Mouse (Mus musculus): ENCODE data around the gene 5330417H12Rik. TPM values are rescaled to one million over a fixed set of nuclear protein-coding genes. Genes with fewer than 3 reads are reported as not detected.

The 5330417H12Rik gene
- polyA plus RNA-seq, 1 experiment from 2014 or later = not detected

DNA sequence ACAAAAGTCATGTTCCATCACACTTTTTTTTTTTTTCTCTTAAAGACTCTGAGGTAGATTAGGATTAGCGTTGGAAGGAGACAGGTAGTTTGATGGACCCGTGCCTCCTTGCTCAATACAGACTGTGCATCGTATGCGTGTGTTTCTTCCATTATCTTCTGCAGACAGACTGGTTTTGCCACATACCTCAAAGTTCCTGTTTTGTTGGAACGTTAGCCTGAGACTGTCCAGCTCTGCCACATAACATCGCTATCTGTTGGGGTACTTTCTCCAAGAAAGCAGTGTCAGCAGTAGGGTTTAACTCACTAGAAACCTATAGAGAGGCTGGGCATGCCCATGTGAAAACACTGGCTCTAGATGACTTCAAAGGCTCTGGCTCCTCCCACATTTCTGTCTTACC lies 31.5 kb upstream of the 5330417H12Rik start:
- Histone ChIP-seq H3K9me3 (no peaks in the 10 kb centered on the region), H3K4me1 (replicated peaks) (0 out of 2 replicates have a peak, but pooled peaks cover 1% of the 10 kb centered on the region), H3K27ac (no peak overlapping the region), H3K36me3 (no peaks in the 10 kb centered on the region), H3K4me2 (replicated peaks) (no peak overlapping the region), H3K27me3 (no peaks in the 10 kb centered on the region), H3K4me3 (replicated peaks) (no peak overlapping the region), H3K9ac (replicated peaks) (no peak overlapping the region)
- no peak for ATAC-seq
- WGBS = 93% methylated on average over 6 of the region's 6 CpGs

- no peaks in the 10 kb centered on the region for H3K27me3 ChIP-seq
- H3K4me3 ChIP-seq (replicated peaks) = no peak overlapping the region
- H3K9me3 ChIP-seq = no peaks in the 10 kb centered on the region
- no peak overlapping the region for H3K4me2 ChIP-seq (replicated peaks)
- no peaks in the 10 kb centered on the region for H3K4me1 ChIP-seq (replicated peaks)
- no peaks in the 10 kb centered on the region for H3K36me3 ChIP-seq
- H3K9ac ChIP-seq (replicated peaks) = no peak overlapping the region
- WGBS = 50% methylated on average over 1 of the region's 1 CpGs
- H3K27ac ChIP-seq = no peak overlapping the region
- no peak for ATAC-seq
Measured at GRCm38 (mm10) chr7:107651821-107652220, 26.9 kb upstream of the 5330417H12Rik start.

GRCm38 (mm10) chr7:107649990-107650389 lies 25.0 kb upstream of the 5330417H12Rik start:
- Histone ChIP-seq H3K9ac (replicated peaks) (no peak overlapping the region), H3K27me3 (no peaks in the 10 kb centered on the region), H3K9me3 (no peaks in the 10 kb centered on the region), H3K27ac (no peak overlapping the region), H3K4me1 (replicated peaks) (no peaks in the 10 kb centered on the region), H3K4me3 (replicated peaks) (no peak overlapping the region), H3K4me2 (replicated peaks) (no peak overlapping the region), H3K36me3 (no peaks in the 10 kb centered on the region)
- ATAC-seq = no peak
- 81% methylated on average over 7 of the region's 7 CpGs for WGBS

DNA sequence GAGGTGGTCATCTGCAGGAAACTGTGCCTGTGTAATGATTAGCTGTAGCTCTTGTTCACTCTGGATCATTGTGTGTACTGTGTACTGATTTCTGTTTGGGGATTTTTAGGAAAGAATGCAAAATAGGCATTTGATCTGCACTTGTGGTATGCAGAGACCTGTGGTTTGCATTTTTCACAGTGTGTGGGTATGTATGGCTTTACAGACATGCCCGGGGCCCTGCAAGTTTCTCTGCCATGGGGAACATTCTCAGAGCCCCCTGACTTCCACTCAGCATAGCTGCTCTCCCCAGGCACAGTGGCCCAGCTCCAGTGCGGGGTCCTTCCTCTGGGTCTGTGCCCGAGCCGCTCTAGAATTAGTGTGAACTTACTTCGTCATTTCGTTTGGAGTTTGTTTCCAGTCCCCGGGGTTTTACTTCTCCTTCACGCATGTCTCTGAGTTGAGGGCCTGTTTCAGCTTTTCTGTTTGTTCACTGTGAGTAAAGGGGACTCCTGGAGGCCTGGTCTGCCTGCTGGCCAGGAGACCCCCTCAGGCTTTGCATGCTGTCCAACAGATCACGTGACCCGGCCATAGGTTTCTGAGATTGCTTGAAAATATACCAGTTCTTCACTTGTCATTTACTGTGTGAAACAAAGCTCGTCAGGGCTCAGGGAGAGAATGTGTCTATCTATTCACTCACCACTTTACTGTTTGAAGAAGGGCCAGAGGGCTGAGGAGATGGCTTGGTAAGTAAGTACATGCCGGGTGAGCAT lies 24.2 kb upstream of the 5330417H12Rik start:
- no peaks in the 10 kb centered on the region for H3K27me3 ChIP-seq
- no peak overlapping the region for H3K9ac ChIP-seq (replicated peaks)
- no peak overlapping the region for H3K27ac ChIP-seq
- ATAC-seq = no peak
- no peaks in the 10 kb centered on the region for H3K36me3 ChIP-seq
- no peaks in the 10 kb centered on the region for H3K9me3 ChIP-seq
- no peak overlapping the region for H3K4me3 ChIP-seq (replicated peaks)
- no peak overlapping the region for H3K4me2 ChIP-seq (replicated peaks)
- WGBS = 84% methylated on average over 12 of the region's 12 CpGs
- no peaks in the 10 kb centered on the region for H3K4me1 ChIP-seq (replicated peaks)

GRCm38 (mm10) chr7:107644987-107645386 lies 20.0 kb upstream of the 5330417H12Rik start:
- Histone ChIP-seq H3K9me3 (no peaks in the 10 kb centered on the region), H3K36me3 (no peaks in the 10 kb centered on the region), H3K27ac (no peak overlapping the region), H3K27me3 (no peaks in the 10 kb centered on the region), H3K4me1 (replicated peaks) (no peaks in the 10 kb centered on the region), H3K9ac (replicated peaks) (no peak overlapping the region), H3K4me2 (replicated peaks) (no peak overlapping the region), H3K4me3 (replicated peaks) (no peak overlapping the region)
- no peak for ATAC-seq
- WGBS = 95% methylated on average over 2 of the region's 2 CpGs

- Histone ChIP-seq H3K27ac (no peak overlapping the region), H3K36me3 (no peaks in the 10 kb centered on the region), H3K4me2 (replicated peaks) (no peak overlapping the region), H3K27me3 (no peaks in the 10 kb centered on the region), H3K4me1 (replicated peaks) (no peaks in the 10 kb centered on the region), H3K9me3 (no peaks in the 10 kb centered on the region), H3K4me3 (replicated peaks) (no peak overlapping the region), H3K9ac (replicated peaks) (no peak overlapping the region)
- 86% methylated on average over 7 of the region's 7 CpGs for WGBS
- peak; percentile 81 for ATAC-seq
Measured at GRCm38 (mm10) chr7:107642586-107643275, 17.8 kb upstream of the 5330417H12Rik start.

DNA sequence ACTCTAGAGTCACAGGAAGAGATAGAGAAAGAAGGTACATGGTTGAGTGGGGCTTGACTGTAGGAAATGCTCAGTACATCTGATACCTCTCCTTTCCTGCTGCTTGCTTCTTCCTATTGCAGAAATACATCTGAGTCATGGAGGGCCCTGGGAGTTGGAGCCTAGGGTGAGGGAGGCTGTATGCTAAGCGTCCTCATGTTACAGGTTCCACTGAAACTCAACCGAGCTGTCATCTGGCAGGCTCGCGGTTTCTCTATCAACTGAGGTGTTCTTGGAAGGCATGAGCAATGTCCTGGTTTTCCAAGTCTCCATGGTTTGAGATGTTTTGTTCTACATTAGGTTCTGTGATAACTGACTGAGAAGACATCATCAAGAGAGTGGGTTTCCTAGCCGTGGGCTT lies 13.1 kb upstream of the 5330417H12Rik start:
- Histone ChIP-seq H3K9ac (replicated peaks) (no peak overlapping the region), H3K36me3 (no peaks in the 10 kb centered on the region), H3K4me2 (replicated peaks) (no peak overlapping the region), H3K27me3 (no peaks in the 10 kb centered on the region), H3K9me3 (no peaks in the 10 kb centered on the region; the same call in 1 of the 2 replicates), H3K4me3 (replicated peaks) (no peak overlapping the region), H3K27ac (no peak overlapping the region), H3K4me1 (replicated peaks) (no peaks in the 10 kb centered on the region)
- WGBS = 94% methylated on average over 5 of the region's 5 CpGs
- ATAC-seq = no peak

DNA sequence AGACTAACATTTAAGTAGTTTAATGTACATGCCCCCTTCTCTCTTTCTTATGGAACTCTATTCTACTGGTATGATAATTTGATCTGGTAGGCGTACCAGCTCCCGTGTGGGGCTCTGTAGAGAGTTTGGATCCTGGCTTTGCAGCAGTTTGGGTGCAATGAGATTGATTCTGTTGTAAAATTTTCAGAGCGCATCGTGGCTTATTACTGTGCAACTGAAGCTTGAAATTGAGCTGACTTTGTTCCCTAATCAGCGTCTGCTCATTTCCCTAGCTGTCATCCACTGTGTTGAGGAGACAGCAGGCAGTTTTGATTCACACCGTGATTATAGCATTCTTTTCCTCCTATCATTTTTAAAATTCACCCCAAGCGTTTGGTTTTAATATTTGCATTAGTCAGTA lies 12.4 kb upstream of the 5330417H12Rik start:
- ATAC-seq = no peak
- no peaks in the 10 kb centered on the region for H3K4me1 ChIP-seq (replicated peaks)
- no peak overlapping the region for H3K9ac ChIP-seq (replicated peaks)
- H3K36me3 ChIP-seq = no peaks in the 10 kb centered on the region
- no peaks in the 10 kb centered on the region; the same call in 1 of the 2 replicates for H3K9me3 ChIP-seq
- no peak overlapping the region for H3K27ac ChIP-seq
- no peak overlapping the region for H3K4me3 ChIP-seq (replicated peaks)
- H3K4me2 ChIP-seq (replicated peaks) = no peak overlapping the region
- 84% methylated on average over 7 of the region's 7 CpGs for WGBS
- H3K27me3 ChIP-seq = no peaks in the 10 kb centered on the region

GRCm38 (mm10) chr7:107633201-107633600 lies 8.2 kb upstream of the 5330417H12Rik start:
- 98% methylated on average over 4 of the region's 4 CpGs for WGBS
- Histone ChIP-seq H3K4me1 (replicated peaks) (no peaks in the 10 kb centered on the region), H3K9ac (replicated peaks) (no peak overlapping the region), H3K27ac (no peak overlapping the region), H3K4me2 (replicated peaks) (no peak overlapping the region), H3K27me3 (no peaks in the 10 kb centered on the region), H3K9me3 (no peaks in the 10 kb centered on the region; the same call in 1 of the 2 replicates), H3K4me3 (replicated peaks) (no peak overlapping the region), H3K36me3 (no peaks in the 10 kb centered on the region)
- no peak for ATAC-seq

DNA sequence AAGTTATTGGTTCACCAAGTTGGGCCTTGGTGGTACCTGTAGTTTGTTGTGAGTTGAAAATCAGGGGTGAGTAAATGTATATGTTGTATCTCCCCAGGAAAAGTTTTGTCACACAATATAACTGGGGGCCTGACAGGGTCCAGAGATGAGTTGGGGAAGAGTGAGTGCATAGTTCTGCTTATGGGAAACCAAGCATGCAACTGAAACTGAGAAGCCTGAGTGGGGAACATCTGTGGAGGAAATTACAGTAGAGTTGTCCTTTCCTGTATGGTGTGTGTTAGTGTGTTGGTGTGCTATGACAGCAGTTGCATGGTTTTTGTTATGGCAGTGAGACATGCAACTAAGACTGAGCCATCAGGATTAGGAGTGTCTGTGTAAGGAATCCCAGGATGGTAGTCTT lies 3.4 kb upstream of the 5330417H12Rik start:
- no peak overlapping the region for H3K4me2 ChIP-seq (replicated peaks)
- no peak for ATAC-seq
- H3K36me3 ChIP-seq = no peaks in the 10 kb centered on the region
- no peak overlapping the region for H3K27ac ChIP-seq
- H3K27me3 ChIP-seq = no peaks in the 10 kb centered on the region
- H3K4me3 ChIP-seq (replicated peaks) = no peak overlapping the region
- no peaks in the 10 kb centered on the region for H3K4me1 ChIP-seq (replicated peaks)
- H3K9me3 ChIP-seq = no peaks in the 10 kb centered on the region
- no peak overlapping the region for H3K9ac ChIP-seq (replicated peaks)

DNA sequence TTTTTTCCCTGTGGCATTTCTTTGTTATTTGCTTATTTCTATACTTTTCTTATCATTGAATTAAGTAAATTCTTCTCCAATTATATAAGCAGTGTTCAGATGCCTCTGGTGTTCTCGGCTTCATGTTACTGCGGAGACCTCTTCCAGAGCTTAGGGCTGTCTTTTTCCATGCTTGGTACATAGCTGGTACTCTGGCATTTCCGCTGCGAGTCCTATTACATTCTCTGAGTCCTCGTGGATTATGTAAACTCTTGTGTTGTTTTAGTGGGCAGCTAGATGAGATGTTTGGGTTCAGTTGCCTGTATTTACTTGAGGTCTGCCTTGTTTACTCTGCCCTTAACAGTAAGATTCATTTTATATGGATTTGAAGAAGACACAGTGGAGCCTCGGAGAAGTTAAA lies 820 bp upstream of the 5330417H12Rik start:
- Histone ChIP-seq H3K9me3 (no peaks in the 10 kb centered on the region), H3K36me3 (no peaks in the 10 kb centered on the region), H3K4me1 (replicated peaks) (no peaks in the 10 kb centered on the region), H3K27me3 (no peaks in the 10 kb centered on the region), H3K4me3 (replicated peaks) (no peak overlapping the region), H3K27ac (no peak overlapping the region), H3K4me2 (replicated peaks) (no peak overlapping the region), H3K9ac (replicated peaks) (no peak overlapping the region)
- WGBS = 89% methylated on average over 6 of the region's 6 CpGs
- no peak for ATAC-seq

DNA sequence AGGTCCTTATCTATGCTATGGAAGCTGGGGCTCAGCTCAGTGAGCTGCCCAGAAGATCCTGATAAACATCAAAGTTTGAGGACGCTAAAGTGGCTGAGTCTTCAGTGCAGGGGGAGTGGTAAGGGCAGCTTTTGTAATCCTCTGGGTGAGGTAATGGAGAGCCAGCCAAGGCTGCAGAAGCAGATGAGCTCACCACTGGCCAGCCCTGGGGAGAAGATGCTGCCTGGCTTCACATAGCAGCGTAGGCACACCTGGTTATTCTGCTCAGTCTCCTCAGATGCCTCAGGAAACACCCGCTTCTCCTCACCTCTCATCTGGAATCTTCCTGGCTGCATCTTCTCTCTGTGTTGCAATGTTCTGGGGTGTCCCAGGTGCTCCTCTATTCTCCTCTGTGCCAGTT lies 529 bp downstream of the 5330417H12Rik start:
- Histone ChIP-seq H3K4me2 (replicated peaks) (no peak overlapping the region), H3K9me3 (no peaks in the 10 kb centered on the region), H3K9ac (replicated peaks) (no peak overlapping the region), H3K36me3 (no peaks in the 10 kb centered on the region), H3K4me1 (replicated peaks) (no peaks in the 10 kb centered on the region), H3K27me3 (no peaks in the 10 kb centered on the region), H3K27ac (no peak overlapping the region), H3K4me3 (replicated peaks) (no peak overlapping the region)
- 69% methylated on average over 3 of the region's 3 CpGs for WGBS
- no peak for ATAC-seq

Data from midbrain, embryonic 13.5 days (tissue).